Mouse (Mus musculus) brown adipose tissue, adult 24 weeks (tissue): ENCODE data around the gene Trem2. TPM values are rescaled to one million over a fixed set of nuclear protein-coding genes. Genes with fewer than 3 reads are reported as not detected.
"Not testable (repeated sequence)": the region's sequence is repeated elsewhere in the genome, so short reads cannot be mapped to it uniquely, and the experiment has no call there.

Experiments used
- H3K27ac ChIP-seq: fragments of 200-500 bp; replicated peaks from 2 replicates; pipeline ENCODE4 v1.5.1; 2012; ENCODE audit warnings: low read depth, mild to moderate bottlenecking, low read length
- H3K4me1 ChIP-seq: fragments of 200-500 bp; 2 replicates; pipeline ENCODE4 v1.6.1; 2012; ENCODE audit warnings: low read length, mixed read lengths; ENCODE audit not compliant: control insufficient read depth, insufficient read depth, insufficient read length
- H3K4me3 ChIP-seq: fragments of 200-500 bp; 2 replicates; pipeline ENCODE4 v1.5.1; 2012; ENCODE audit warnings: low read depth, mild to moderate bottlenecking, low read length, moderate library complexity; ENCODE audit not compliant: insufficient read depth
- polyA plus RNA-seq: library from polyadenylated mRNA; stranded (reverse); fragments of >200 nt; gene quantifications from 2 replicates; pipeline ENCODE4 v1.2.4, GENCODE M21; 2012; ENCODE audit not compliant: missing spikeins, insufficient read depth, insufficient read length

The Trem2 gene
- 1.5 and 2.0 TPM in 2 replicates for polyA plus RNA-seq

DNA sequence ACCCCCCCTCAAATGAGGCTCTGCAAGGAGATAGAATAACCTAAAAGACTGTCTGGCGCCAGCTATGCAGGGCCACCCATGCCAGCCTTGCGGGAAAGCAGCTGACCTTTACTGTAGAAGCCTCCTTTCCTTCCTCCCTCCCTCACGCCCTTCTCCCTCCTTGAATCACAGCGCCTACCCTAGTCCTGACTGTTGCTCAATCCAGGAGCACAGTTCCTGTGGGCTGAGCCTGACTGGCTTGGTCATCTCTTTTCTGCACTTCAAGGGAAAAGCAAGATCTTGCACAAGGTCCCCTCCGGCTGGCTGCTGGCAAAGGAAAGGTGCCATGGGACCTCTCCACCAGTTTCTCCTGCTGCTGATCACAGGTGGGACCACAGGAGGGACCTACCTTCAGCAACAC, at the start of gene Trem2:
Trem2 (plus strand) TSS at position 171 of the 400 bp plus-strand sequence.
- Histone ChIP-seq H3K4me3 (peak within 1 kb of the TSS; percentile 32), H3K27ac (peak within 1 kb of the TSS; percentile 39), H3K4me1 (no peaks in the 10 kb centered on the region)

DNA sequence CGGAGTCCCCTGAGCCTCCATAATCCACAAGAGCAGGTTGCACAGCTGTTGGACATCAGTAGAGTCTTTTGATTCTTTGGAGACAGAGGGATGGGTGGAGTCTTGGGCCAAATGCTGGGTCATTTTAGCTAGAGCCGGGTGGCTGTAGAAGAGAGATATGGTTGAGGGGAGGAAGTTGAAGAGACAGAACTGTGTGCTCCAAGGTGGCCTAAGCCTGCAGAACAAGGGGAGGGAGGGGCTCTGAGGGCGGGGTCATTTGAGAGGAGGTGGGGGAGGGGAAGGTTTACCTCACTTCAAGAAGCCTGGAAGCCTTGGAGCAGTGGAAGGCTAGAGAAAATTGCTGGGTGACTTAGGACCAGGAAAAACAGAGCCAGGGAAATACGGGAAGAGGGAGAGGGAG, 47.0 kb upstream of the Trem2 start, which contains the start of gene Treml2:
Treml2 (plus strand) TSS at position 296 of the 400 bp plus-strand sequence.
- Histone ChIP-seq H3K4me1 (no peaks in the 10 kb centered on the region), H3K4me3 (no peak within 1 kb of the TSS), H3K27ac (no peak within 1 kb of the TSS)

DNA sequence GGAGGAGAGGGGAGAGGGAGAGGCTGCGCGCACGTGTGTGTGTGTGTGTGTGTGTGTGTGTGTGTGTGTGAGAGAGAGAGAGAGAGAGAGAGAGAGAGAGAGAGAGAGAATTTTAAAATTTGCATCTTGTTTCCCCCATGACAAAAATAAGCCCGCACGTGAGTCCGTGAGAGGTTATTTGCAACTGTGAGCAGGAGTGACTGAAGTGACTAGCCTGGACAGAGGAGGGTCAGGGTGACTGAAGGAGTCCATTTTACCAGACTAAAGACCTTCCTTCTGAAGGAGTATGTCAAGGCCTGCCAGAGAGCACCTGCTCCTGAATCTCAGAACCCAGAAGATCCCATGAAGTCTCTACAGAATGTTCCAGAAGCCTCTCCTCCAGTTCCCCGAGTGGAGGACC, 46.4 kb upstream of the Trem2 start:
- no peak overlapping the region for H3K27ac ChIP-seq

DNA sequence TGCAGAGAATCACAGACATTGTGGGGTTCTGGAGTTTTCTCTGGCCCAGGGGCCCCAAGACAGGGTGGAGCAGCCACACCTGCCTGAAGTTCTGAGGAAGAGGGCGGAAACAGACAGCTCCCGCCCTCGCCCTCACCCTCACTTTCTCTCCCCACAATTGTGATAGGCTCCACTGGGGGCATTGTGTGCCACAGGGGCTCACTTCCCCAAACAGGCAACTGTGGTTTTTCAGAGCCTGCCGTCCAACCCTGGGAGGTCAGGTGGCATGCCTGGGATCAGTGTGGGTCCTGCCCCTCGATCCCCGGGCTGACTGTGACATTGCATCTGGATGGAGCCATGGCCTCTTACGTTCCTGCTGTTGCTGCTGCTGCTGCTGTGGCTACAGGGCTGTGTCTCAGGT, 46.0 kb upstream of the Trem2 start:
- Histone ChIP-seq H3K4me1 (no peaks in the 10 kb centered on the region), H3K27ac (no peak overlapping the region), H3K4me3 (no peak overlapping the region)

More for the DNA sequence above, 46.4 kb upstream of the Trem2 start:
- H3K4me1 ChIP-seq, result no peaks in the 10 kb centered on the region
- no peak overlapping the region for H3K4me3 ChIP-seq

DNA sequence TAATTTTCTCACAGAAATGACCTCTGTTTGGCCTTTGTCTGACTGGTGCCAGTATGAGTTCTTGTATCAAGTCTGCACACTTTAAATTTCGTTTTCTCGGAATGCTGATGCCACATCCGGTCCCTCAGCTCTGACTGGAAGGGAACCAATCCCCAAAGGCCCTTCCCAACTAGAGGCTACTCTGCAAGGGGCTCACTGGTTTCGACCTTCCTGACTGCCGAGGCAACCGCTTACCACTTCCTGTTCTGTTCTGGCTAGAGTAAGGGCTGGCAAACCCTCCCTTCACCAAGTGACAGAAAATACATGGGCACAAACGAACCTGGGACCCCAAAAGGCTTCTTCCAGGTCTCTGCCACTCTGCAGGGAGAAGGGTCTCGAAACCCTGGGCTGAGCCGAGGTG, 45.3 kb upstream of the Trem2 start:
- no peaks in the 10 kb centered on the region for H3K4me1 ChIP-seq
- H3K4me3 ChIP-seq, result no peak overlapping the region
- no peak overlapping the region for H3K27ac ChIP-seq

DNA sequence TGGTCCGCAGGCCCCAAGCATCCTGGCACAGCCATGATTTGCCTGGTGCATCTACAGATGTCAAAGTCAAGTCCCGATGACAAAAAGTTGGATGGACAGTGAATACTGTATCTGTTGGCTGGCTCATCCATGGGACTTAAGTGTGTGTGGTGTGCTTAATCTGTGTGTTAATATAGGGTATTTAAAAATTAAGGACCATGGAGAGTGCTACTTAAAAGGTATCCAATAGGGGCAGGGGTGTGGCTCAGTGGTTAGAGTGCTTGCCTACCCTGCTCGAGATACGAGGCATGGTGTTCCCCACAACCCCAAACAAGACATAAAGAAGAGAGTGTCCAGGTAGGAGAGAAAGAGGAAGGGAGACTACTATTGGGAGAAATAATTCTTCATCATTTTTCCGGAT, 44.4 kb upstream of the Trem2 start:
- H3K4me3 ChIP-seq, result no peak overlapping the region
- H3K27ac ChIP-seq, result no peak overlapping the region
- no peaks in the 10 kb centered on the region for H3K4me1 ChIP-seq

DNA sequence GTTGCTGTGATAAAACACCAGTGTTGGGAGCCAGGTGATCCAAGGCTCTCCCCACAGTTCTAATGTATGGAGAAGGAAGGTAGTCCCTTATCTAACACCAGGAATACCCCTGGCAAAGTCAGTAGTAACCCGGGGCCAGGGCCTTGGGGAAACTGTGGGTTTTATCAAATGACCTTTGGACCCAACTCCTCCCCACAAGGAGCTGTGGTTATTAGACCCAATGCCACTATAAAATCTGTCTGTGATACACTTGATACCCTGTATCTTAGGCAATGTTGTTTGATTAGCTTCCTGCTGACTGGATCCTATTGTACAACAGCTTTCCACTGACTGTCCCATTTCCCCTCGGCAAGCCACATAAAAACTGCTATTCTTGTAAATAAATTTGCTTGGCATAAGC, 34.1 kb upstream of the Trem2 start:
- Histone ChIP-seq H3K4me3 (no peak overlapping the region), H3K27ac (no peak overlapping the region), H3K4me1 (no peaks in the 10 kb centered on the region)

DNA sequence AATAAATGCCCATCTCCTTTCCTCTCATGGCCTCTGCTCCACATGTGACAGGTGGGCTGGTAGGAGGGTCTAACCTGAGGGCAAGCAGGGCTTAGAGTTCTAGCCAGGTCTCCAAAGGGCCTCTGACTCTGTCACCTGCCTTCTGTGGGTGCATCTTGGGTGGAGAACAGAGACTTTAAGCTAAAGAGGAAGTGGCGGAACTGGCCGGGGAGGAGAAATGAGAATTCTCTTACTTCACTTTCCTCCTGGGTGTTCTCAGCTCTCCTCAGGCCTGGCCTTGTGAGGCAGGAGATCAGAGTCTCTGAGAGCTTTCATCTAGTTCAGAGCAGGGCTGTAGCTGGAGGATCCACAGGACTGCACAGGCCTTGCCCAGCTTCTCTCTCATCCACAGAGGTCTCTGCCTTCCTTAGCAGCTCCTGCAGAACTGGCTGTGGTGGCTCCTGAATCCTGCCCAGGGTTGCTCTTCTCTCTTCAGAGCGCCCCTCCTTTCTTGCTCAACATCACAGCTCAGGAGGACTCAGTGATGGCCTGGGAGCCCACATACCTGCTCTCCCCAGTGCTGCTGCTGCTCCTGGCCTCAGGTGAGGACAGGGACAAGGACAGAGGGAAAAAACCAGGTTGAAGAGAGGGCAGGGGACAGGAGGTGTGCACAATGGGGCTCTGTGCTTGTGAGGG, 30.2 kb upstream of the Trem2 start, which contains the start of gene B430306N03Rik:
B430306N03Rik (plus strand) TSS at position 237 of the 675 bp plus-strand sequence.
- not testable (repeated sequence) for H3K4me1 ChIP-seq, H3K4me3 ChIP-seq, H3K27ac ChIP-seq

DNA sequence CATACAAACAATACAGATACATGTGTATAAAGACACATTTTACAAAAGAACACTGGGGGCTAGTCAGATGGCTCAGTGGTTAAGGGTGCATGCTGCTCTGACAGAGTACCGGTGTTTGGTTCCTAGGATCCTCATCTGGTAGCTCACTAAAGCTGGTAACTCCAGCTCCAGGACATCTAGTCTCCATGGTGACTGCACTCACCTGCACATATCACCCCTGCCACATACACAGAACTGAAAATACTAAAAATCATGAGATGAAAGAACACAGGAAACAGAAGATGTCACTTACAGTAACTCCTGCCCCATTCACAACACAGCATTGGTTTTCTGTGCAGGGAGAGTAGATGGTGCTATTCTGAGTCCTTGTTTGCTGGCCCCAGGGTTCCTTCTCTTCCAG, 27.5 kb upstream of the Trem2 start:
- Histone ChIP-seq H3K4me1 (no peaks in the 10 kb centered on the region), H3K4me3 (no peak overlapping the region), H3K27ac (no peak overlapping the region)

DNA sequence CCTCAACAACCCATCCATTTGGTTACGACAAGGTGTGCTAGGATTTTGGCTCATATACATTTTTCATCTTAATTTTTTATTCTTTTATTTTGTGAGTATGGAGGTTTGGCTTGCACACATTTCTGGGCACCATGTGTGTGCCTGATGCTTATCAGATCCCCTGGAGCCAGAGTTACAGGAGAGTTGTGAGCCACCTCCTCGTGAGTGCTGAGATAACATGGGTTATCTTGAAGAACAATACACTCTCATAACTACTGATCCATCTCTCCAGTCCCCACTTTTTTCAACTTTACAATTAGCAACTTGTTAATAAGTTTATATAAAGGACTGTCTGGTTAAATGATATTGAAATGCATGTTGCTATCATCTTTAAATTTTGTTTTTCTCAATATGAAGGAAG, 24.9 kb upstream of the Trem2 start:
- H3K27ac ChIP-seq, result no peak overlapping the region
- H3K4me1 ChIP-seq, result no peaks in the 10 kb centered on the region
- no peak overlapping the region for H3K4me3 ChIP-seq

DNA sequence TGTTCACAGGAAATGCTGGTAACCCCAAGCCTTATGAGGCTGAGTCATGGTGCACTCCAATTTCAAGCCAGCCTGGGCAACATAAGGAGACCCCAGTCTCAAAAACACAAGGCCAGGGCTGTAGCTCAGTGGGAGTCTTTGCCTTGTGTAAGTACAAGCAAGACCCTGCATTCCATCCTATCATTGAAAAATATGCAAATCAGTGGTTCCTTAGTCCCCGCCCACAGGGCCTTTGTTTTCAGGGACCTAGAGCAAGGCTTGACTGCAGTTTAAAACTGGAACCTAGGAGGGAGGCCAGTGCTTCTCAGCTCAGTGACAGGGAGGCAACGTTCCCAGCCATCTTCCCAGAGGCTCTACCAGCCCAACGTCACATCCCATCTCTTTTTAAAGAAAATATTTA, 23.0 kb upstream of the Trem2 start:
- H3K27ac ChIP-seq, result no peak overlapping the region
- H3K4me1 ChIP-seq, result no peaks in the 10 kb centered on the region
- H3K4me3 ChIP-seq, result no peak overlapping the region

DNA sequence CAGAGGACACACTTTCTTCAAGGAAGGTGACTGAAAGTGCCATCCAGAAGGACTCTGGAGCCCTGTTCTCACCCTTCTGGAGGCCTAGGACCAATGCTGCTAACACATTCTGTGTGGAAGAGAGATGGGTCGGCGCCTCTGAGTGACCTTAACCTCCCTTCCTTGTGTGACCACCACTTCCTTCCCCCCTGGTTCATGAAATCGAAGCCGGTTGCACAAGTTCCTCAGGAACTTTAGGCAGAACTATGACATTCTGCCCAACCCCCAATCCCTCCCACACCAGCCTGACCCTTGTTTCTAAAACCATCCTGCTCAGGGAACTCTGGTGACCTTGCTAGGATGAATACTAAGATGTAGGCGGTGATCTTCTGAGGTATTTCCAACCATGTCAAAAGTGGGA, 21.9 kb upstream of the Trem2 start:
- no peak overlapping the region for H3K27ac ChIP-seq
- no peak overlapping the region for H3K4me3 ChIP-seq
- no peaks in the 10 kb centered on the region for H3K4me1 ChIP-seq

DNA sequence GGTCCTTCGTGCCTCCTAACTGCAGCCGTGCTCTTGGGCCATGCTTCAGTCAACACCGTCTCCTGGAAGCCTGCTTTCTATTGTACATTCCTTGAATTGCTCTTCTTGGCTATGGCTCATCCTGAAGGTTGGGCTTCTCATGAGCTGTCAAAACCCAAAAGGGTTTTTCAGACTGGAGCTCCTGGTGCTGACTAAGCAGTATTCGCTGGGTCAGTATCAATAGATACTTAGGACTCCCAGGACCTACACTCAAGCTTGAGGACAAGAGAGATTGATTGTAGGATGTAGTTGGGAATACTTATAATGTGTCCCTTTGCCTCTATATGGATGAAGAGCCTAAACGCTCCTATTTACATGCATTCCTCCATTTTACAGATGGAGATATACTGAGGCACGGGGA, 21.1 kb upstream of the Trem2 start:
- no peak overlapping the region for H3K27ac ChIP-seq
- no peaks in the 10 kb centered on the region for H3K4me1 ChIP-seq
- H3K4me3 ChIP-seq, result no peak overlapping the region

DNA sequence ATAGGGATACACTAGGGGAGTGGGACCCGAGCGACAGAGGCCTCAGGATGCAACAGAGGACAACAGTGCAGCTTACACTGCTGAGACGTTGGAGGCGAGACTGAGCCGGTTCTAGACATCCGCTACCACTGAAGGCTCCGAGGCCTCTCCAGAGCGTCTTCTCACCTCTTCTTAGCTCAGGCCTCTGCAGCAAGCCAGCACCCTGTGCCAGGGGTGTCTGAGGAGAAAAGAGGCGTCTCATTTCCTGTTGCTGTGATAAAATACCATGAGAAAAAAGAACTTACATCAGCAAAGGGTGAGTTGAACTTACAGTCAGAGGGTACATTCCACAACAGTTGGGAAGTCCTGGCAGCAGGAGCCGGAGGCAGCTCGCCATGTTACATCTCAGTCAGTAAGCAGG, 20.6 kb upstream of the Trem2 start:
- Histone ChIP-seq H3K27ac (no peak overlapping the region), H3K4me1 (no peaks in the 10 kb centered on the region), H3K4me3 (no peak overlapping the region)

DNA sequence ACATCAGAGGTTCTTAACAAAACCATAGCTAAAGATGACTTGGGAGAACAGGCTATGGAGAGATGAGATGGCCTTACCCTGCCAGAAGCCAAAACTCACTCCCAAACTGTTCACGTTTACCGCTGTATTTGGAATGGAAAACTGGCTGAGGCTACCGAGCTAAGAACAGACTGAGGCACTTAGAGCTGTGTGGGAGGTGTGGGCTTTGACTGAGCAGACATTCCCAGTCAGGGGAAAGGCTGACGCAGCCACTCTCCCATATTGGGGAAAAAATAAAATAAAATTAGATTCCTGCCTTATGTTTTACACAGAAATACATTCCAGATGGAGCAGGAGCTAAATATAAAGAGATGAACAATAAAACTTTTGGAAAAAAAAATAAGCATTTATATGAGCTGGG, 19.5 kb upstream of the Trem2 start:
- H3K4me1 ChIP-seq, result no peaks in the 10 kb centered on the region
- no peak overlapping the region for H3K4me3 ChIP-seq
- no peak overlapping the region for H3K27ac ChIP-seq

DNA sequence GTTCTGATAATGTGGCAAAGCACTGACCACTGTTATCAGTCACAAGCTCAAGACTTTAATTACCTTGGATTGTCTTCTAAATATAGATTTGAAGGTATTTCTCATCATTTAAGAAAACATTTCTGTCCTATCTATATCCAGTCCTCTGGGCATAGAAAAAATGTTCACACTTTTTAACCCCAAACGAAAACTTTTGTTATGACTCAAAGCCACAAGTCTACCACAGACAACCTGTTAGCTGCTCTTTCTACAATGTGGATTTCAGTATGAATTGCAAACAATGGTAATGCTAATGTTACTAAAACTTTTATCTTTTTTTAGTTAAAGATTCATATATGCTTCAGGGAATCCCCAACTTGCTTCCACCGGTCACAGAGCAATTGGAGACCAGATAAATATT, 13.7 kb upstream of the Trem2 start:
- Histone ChIP-seq H3K27ac (no peak overlapping the region), H3K4me1 (no peaks in the 10 kb centered on the region), H3K4me3 (no peak overlapping the region)
